Mouse (Mus musculus) mature B cell (primary cell): ENCODE measurements around the gene Plekhf1.

ENCODE experiments used
- in situ Hi-C: fragments of 300-500 bp; cut with MboI; formaldehyde crosslinking; loops from 2 replicates; pipeline ENCODE4 v1.14.3; 2019

Gene Plekhf1

GRCm38 (mm10) chr7:38187796-38188195 lies 40.0 kb downstream of the Plekhf1 start:
- in situ Hi-C loops: no loop called here

- in situ Hi-C loops: no loop called here
Observed at GRCm38 (mm10) chr7:38186861-38187260, 41.0 kb downstream of the Plekhf1 start.

- in situ Hi-C loops: no loop called here
Observed at GRCm38 (mm10) chr7:38184786-38185185, 43.0 kb downstream of the Plekhf1 start.

GRCm38 (mm10) chr7:38184418-38184745 lies 43.4 kb downstream of the Plekhf1 start:
- in situ Hi-C loops: no loop called here

- in situ Hi-C loops: no loop called here
Observed at GRCm38 (mm10) chr7:38183709-38184417, 44.0 kb downstream of the Plekhf1 start.

- in situ Hi-C loops: no loop called here
Observed at GRCm38 (mm10) chr7:38182962-38183687, 44.7 kb downstream of the Plekhf1 start, which contains the start of gene 1600014C10Rik. Gene 1600014C10Rik, plus strand, starts transcription at chr7:38183217.

GRCm38 (mm10) chr7:38182596-38182961 lies 45.2 kb downstream of the Plekhf1 start:
- in situ Hi-C loops: no loop called here

- in situ Hi-C loops: no loop called here
Observed at GRCm38 (mm10) chr7:38181366-38181765, 46.5 kb downstream of the Plekhf1 start.

- in situ Hi-C loops: no loop called here
Observed at GRCm38 (mm10) chr7:38179896-38180295, 47.9 kb downstream of the Plekhf1 start.

GRCm38 (mm10) chr7:38176056-38176455 lies 51.8 kb downstream of the Plekhf1 start:
- in situ Hi-C loops: no loop called here

- in situ Hi-C loops: loop anchor here (25.0 kb wide), 1 partner anchor 812 kb away; no protein-coding TSS in a partner anchor
Observed at GRCm38 (mm10) chr7:38174321-38175148, 53.3 kb downstream of the Plekhf1 start.

GRCm38 (mm10) chr7:38173871-38174270 lies 53.9 kb downstream of the Plekhf1 start:
- in situ Hi-C loops: loop anchor here (25.0 kb wide), 1 partner anchor 812 kb away; no protein-coding TSS in a partner anchor

GRCm38 (mm10) chr7:38167724-38168141 lies 60.1 kb downstream of the Plekhf1 start:
- in situ Hi-C loops: loop anchor here (25.0 kb wide), 1 partner anchor 805 kb away; no protein-coding TSS in a partner anchor
